Mouse (Mus musculus): ENCODE measurements around the gene Cxcr2.

- TF ChIP-seq EP300 (IDR thresholded peaks at IDR 0.05; ENCODE audit: insufficient read depth, low read depth, low read length) (no peak), POLR2A (IDR thresholded peaks at IDR 0.05; ENCODE audit: insufficient read depth, low read depth, low read length) (no peak)
Observed at GRCm38 (mm10) chr1:74117876-74118275, 35.9 kb upstream of the Cxcr2 start.

Data from heart, adult 2 months (tissue).